ENCODE assay signal across 7 mouse cellular contexts in genomic region chr4:107434356-107435237, GRCm38 (mm10). TPM values are rescaled to one million over a fixed set of nuclear protein-coding genes. Genes with fewer than 3 reads are reported as not detected.
A peak's percentile ranks its signal among the peaks of the same experiment; 100 is the strongest.
DNase-seq lines count a peak whose midpoint lies in the region; ATAC-seq and TF ChIP-seq lines count a peak whose summit lies in the region.

Gene Glis1 (plus strand): TSS chr4:107434591.

- no peak for TF ChIP-seq CTCF in brain, embryonic 14.5 days (IDR thresholded peaks at IDR 0.05; ENCODE audit: borderline replicate concordance, extremely low read depth, insufficient read depth, insufficient read length)

- H3K9me3 ChIP-seq in hindbrain, embryonic 12.5 days (replicated peaks) = no peaks in the 10 kb centered on the region

- peaks cover 16% of the 10 kb centered on the region for H3K4me1 ChIP-seq in hindbrain, embryonic 12.5 days

- H3K36me3 ChIP-seq in hindbrain, embryonic 12.5 days = no peaks in the 10 kb centered on the region

- TF ChIP-seq POLR2A in brain, embryonic 14.5 days (IDR thresholded peaks at IDR 0.05; ENCODE audit: borderline replicate concordance, extremely low read depth, insufficient read depth, insufficient read length, poor library complexity, severe bottlenecking) = no peak

- H3K27ac ChIP-seq in hindbrain, embryonic 12.5 days = no peak within 1 kb of the TSS

- peaks cover 71% of the 10 kb centered on the region for H3K27me3 ChIP-seq in hindbrain, embryonic 12.5 days

- WGBS in hindbrain, embryonic 12.5 days = 1% methylated on average over 89 of the region's 112 CpGs

- peak within 1 kb of the TSS; percentile 69 for H3K4me3 ChIP-seq in hindbrain, embryonic 12.5 days

- peak within 1 kb of the TSS; percentile 74 for H3K9ac ChIP-seq in hindbrain, embryonic 12.5 days

- ATAC-seq in hindbrain, embryonic 12.5 days (ENCODE audit: low FRiP score) = peak; percentile 82

- H3K4me2 ChIP-seq in hindbrain, embryonic 12.5 days (replicated peaks) = peak within 1 kb of the TSS; percentile 97

- DNase-seq in Muller cell, postnatal 12 days (ENCODE audit: inconsistent ontology term) = peak; percentile 91
- DNase-seq in brain, embryonic 14.5 days (ENCODE audit: low read depth) = peak; percentile 60
- peak; percentile 50 to 62 for DNase-seq in frontal cortex, postnatal 36 days (ENCODE audit: low spot score in 2 of 2)
- DNase-seq in layer of hippocampus, postnatal 25 days (ENCODE audit: extremely low spot score in 1 of 2, low spot score in 1 of 2) = peak; percentile 34 to 44
- DNase-seq in lung, postnatal 14 days = peak; percentile 70
- peak; percentile 60 to 62 for DNase-seq in right cerebral cortex, adult 2 months (ENCODE audit: low spot score in 2 of 2)

RNA-seq across cellular contexts. Expression of gene Glis1, which starts in this region (rescaled TPM):
- polyA plus RNA-seq in brain, embryonic 14.5 days (2012; rRNA removed) = 1.3 and 1.4 TPM in 2 replicates
- polyA plus RNA-seq in hindbrain, embryonic 12.5 days (2016; fragmentation: Nextera tagmentation; extraction: Ambion mirVana) = 5.9 and 8.9 TPM in 2 replicates
- total RNA-seq in layer of hippocampus, postnatal 25 days (2021) = 1 to 10 TPM in 1 of 2 experiments, under 1 TPM in 1; 0.44 to 1.2 TPM

Comparison
In these comparisons a context has a peak if more than half of its experiments do, and no peak if none do; other contexts are left out.
1. DNase-seq: peak in every context shown above with its lines; median percentile 91 in Muller cell, postnatal 12 days; 70 in lung, postnatal 14 days; 61 in right cerebral cortex, adult 2 months; 60 in brain, embryonic 14.5 days; 56 in frontal cortex, postnatal 36 days; 39 in layer of hippocampus, postnatal 25 days.